In genomic region chr11:119040600-119041324, GRCm38 (mm10) we compare ENCODE assay signal across 1 mouse cellular context.
TF ChIP-seq lines count a peak whose summit lies in the region.

Cbx8 (minus strand) TSS chr11:119040969.

TF ChIP-seq in MEL, 35 proteins besides CTCF, POLR2A, EP300 and RAD21 (continued from another document):
- TF ChIP-seq BHLHE40 (IDR thresholded peaks at IDR 0.05; ENCODE audit: borderline replicate concordance, low read depth, low read length) (no peak; the same call in 1 of the 2 replicates), MAX (IDR thresholded peaks at IDR 0.05; ENCODE audit: low read length) (peak; percentile 61), USF1 (IDR thresholded peaks at IDR 0.05; ENCODE audit: low read depth, low read length) (peak; percentile 83), TBP (IDR thresholded peaks at IDR 0.05; ENCODE audit: low read depth, low read length) (0 out of 2 replicates have a peak, but pooled peaks have one; percentile 21), ETS1 (IDR thresholded peaks at IDR 0.05; ENCODE audit: low read depth, low read length) (peak; percentile 49; the same call in 1 of the 2 replicates), MYC (IDR thresholded peaks at IDR 0.05; ENCODE audit: low read depth, low read length) (no peak; the same call in 1 of the 2 replicates), MAFK (IDR thresholded peaks at IDR 0.05; ENCODE audit: borderline replicate concordance, low read depth, low read length) (no peak), GATA1 (IDR thresholded peaks at IDR 0.05; ENCODE audit: low read depth, low read length) (no peak), CHD1 (IDR thresholded peaks at IDR 0.05; ENCODE audit: low read depth, low read length) (no peak)
